Mouse (Mus musculus): ENCODE measurements around the gene Rpl35. TPM values are rescaled to one million over a fixed set of nuclear protein-coding genes. Genes with fewer than 3 reads are reported as not detected.
"Not testable (repeated sequence)": the region's sequence is repeated elsewhere in the genome, so short reads cannot be mapped to it uniquely, and the experiment has no call there.

The Rpl35 gene
- 100 to 1,000 TPM; 461 to 462 TPM for total RNA-seq (2021)
- long read RNA-seq, experiment 1, transcript Rpl35-203 (3 exons, 541 nt), result minor isoform, 14 of 846 reads
- long read RNA-seq, experiment 1, transcript Rpl35-201 (4 exons, 946 nt), result major isoform, 812 of 846 reads
- long read RNA-seq, experiment 1, partial matches to known transcripts, result 4 of 846 reads
- long read RNA-seq, experiment 1, other reads (novel, unspliced or antisense), result 16 of 846 reads
- long read RNA-seq, experiment 2, transcript Rpl35-201 (4 exons, 946 nt), result major isoform, 429 of 438 reads
- long read RNA-seq, experiment 2, partial matches to known transcripts, result 1 of 438 reads
- long read RNA-seq, experiment 2, other reads (novel, unspliced or antisense), result 4 of 438 reads

GRCm38 (mm10) chr2:39005574-39006079 lies at the start of gene Rpl35:
TSS of gene Rpl35 (minus strand) at chr2:39005624.
- DNase-seq, result peak; percentile 69 to 74

GRCm38 (mm10) chr2:39048515-39048914 lies 43.1 kb upstream of the Rpl35 start:
- no peak for DNase-seq

GRCm38 (mm10) chr2:39040215-39040614 lies 34.8 kb upstream of the Rpl35 start:
- DNase-seq, result no peak

- no peak for DNase-seq
Observed at GRCm38 (mm10) chr2:39031611-39032010, 26.2 kb upstream of the Rpl35 start.

GRCm38 (mm10) chr2:39020004-39020403 lies 14.6 kb upstream of the Rpl35 start:
- no peak for DNase-seq

GRCm38 (mm10) chr2:39016581-39016980 lies 11.2 kb upstream of the Rpl35 start:
- DNase-seq, result no peak

GRCm38 (mm10) chr2:39012768-39013279 lies 7.4 kb upstream of the Rpl35 start:
- peak; percentile 16 to 50 for DNase-seq

GRCm38 (mm10) chr2:39011971-39012370 lies 6.5 kb upstream of the Rpl35 start:
- DNase-seq, result no peak

GRCm38 (mm10) chr2:39011264-39011663 lies 5.8 kb upstream of the Rpl35 start:
- no peak for DNase-seq

GRCm38 (mm10) chr2:39010144-39010543 lies 4.7 kb upstream of the Rpl35 start:
- DNase-seq, result not testable (repeated sequence)

- peak in 1 of 2 experiments; percentile 64 for DNase-seq
Observed at GRCm38 (mm10) chr2:39008954-39009365, 3.5 kb upstream of the Rpl35 start.

- no peak for DNase-seq
Observed at GRCm38 (mm10) chr2:39008350-39008851, 3.0 kb upstream of the Rpl35 start.

- DNase-seq, result peak; percentile 97
Observed at GRCm38 (mm10) chr2:39007865-39008264, 2.4 kb upstream of the Rpl35 start.

- DNase-seq, result no peak
Observed at GRCm38 (mm10) chr2:39006149-39006730, 816 bp upstream of the Rpl35 start.

GRCm38 (mm10) chr2:39004880-39005435 lies 466 bp downstream of the Rpl35 start, which contains the start of gene Arpc5l:
TSS of gene Arpc5l (plus strand) at chr2:39005348.
- DNase-seq, result peak; percentile 94 to 96

GRCm38 (mm10) chr2:39004372-39004771 lies 1.1 kb downstream of the Rpl35 start:
- peak in 1 of 2 experiments; percentile 49 for DNase-seq

GRCm38 (mm10) chr2:39003512-39003911 lies 1.9 kb downstream of the Rpl35 start:
- DNase-seq, result no peak

- no peak for DNase-seq
Observed at GRCm38 (mm10) chr2:39003106-39003505, 2.3 kb downstream of the Rpl35 start.

GRCm38 (mm10) chr2:39001866-39002265 lies 3.6 kb downstream of the Rpl35 start:
- no peak for DNase-seq

GRCm38 (mm10) chr2:39000587-39000919 lies 4.9 kb downstream of the Rpl35 start:
- no peak for DNase-seq

GRCm38 (mm10) chr2:38999910-39000586 lies 5.4 kb downstream of the Rpl35 start:
- DNase-seq, result no peak

GRCm38 (mm10) chr2:38999381-38999780 lies 6.0 kb downstream of the Rpl35 start:
- no peak for DNase-seq
